Mouse (Mus musculus) telencephalon, adult 2 months (tissue): Measurements from ENCODE around the gene Ktn1.

ENCODE experiments used
- DNase-seq: peaks from one replicate; pipeline ENCODE4 v3.0.0-alpha.2; 2011; ENCODE audit warnings: low read depth, low spot score

Gene Ktn1

DNA sequence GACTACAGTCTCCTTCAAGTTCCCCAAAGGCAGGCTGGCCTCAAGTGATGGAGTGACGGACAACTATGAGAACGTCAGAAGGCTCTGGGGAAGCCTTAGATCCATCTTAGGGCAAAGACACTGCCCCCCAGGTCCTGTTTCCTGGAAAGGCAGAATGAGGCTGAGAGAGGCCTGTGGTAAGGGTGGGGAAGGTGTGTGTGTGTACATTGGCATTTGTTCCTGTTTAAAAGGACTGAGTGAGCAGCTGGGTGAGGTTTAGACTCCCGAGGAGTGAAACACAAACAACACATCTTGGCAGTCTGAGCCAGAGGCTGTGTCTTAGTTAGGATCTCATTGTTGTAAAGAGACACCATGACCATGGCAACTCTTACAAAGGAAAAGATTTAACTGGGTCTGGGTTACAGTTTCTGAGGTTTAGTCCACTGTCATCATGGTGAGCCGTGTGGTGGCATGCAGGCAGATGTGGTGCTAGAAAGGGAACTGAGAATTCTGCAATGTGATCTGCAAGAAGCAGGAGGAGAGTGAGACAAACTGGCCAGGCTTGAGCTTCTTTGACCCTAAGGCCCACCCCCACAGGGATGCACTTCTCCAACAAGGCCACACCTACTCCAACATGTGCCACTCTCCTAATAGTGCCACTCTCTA lies 106.1 kb downstream of the Ktn1 start:
- DNase-seq, result no peak

GRCm38 (mm10) chr14:47756411-47757065 lies 108.3 kb downstream of the Ktn1 start:
- no peak for DNase-seq

DNA sequence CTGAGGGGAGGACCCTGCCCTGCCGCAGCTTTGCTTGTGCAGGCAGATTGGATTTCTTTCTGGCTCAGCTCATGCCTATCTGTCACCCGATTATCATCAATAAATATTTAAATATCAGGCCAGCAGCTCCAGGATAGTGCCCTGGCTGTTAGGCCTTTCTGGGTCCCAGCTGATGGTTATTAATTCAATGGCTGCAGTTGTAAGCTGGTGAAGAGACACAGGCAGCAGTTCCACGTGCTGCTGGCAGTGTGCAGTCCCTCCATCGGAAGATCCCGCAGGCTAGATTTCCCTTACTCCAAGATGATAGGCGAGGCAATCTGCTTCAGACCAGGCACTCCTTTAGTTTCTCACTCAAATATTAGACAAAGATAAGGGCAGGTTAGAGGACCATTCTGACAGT lies 116.9 kb downstream of the Ktn1 start:
- no peak for DNase-seq

- DNase-seq, result no peak
Measured at GRCm38 (mm10) chr14:47765796-47766195, 117.5 kb downstream of the Ktn1 start.

DNA sequence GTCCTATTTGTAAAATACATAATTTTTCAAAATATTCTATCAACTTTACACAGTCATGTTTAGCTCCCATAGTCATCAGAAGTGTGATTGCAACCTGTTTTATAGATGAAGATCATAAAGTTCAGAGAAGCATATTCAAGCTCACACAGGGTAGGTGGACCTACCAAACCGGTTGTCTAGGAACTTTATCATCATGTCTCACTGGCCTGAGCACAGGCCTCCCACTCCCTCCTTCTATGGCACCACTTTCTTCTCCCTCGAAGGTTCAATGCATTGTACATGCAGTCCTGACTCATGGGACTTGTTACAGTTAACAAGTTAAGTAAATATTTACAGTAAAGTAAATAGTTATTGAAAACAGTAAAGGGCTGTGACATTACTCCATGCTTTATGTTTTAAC lies 118.1 kb downstream of the Ktn1 start:
- DNase-seq, result no peak

GRCm38 (mm10) chr14:47771496-47771895 lies 123.2 kb downstream of the Ktn1 start:
- DNase-seq, result no peak

DNA sequence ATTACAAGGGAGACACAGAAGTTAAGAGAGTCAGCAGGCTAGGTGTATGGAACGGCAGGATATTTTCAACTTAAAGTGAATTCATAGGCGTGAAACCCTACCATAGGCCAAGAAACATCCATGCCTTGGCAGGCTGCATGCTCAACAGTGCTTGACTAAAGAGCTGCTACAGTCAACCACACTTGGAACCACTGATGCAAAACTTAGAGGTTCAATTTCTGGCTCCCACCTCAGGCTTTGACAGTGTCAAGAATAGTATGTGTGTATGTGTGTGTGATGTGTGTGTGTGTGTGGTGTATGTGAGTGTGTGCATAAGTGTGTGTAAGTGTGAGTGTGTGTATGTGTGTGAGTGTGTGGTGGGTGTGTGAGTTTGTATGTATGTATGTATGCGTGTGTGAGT lies 127.3 kb downstream of the Ktn1 start:
- DNase-seq, result no peak

- DNase-seq, result no peak
Measured at GRCm38 (mm10) chr14:47776260-47777035, 128.2 kb downstream of the Ktn1 start.

- DNase-seq, result no peak
Measured at GRCm38 (mm10) chr14:47786112-47786511, 137.9 kb downstream of the Ktn1 start.
